Comparison of ENCODE assay signal across 13 mouse cellular contexts in genomic region chr15:59146586-59147085, GRCm38 (mm10).
DNase-seq lines count a peak whose midpoint lies in the region; ATAC-seq lines count a peak whose summit lies in the region.
"Had no signal": no experiment of that assay in that cellular context is flagged by ENCODE, and none has a peak within 500 bp of the region (broad histone marks: within the 10 kb centered on the region; RNA-seq: fewer than 3 reads in every experiment).

No protein-coding gene starts in this region.

- H3K9ac ChIP-seq in heart, embryonic 15.5 days, result no peak overlapping the region
- H3K9ac ChIP-seq: limb, embryonic 15.5 days; lung, embryonic 15.5 days; neural tube, embryonic 15.5 days had no signal

- no peak for DNase-seq in heart, postnatal 14 days
- DNase-seq in retina, postnatal 1 day, result peak; percentile 76
- DNase-seq in retina, embryonic 14.5 days (ENCODE audit: low spot score), result no peak
- peak; percentile 35 for DNase-seq in embryo, embryonic 9.5 days (ENCODE audit: extremely low spot score)
- peak; percentile 33 for DNase-seq in yolk sac, embryonic 10.5 days (ENCODE audit: low spot score)
- DNase-seq in urinary bladder, postnatal 25 days (ENCODE audit: low spot score), result no peak
- no peak for DNase-seq in adrenal gland, adult 8-10 months
- DNase-seq: adrenal gland, adult 2 months; kidney, postnatal 4 days had no signal

- WGBS in heart, embryonic 15.5 days, result 34% methylated on average over 9 of the region's 11 CpGs

- no peak overlapping the region for H3K4me2 ChIP-seq in heart, embryonic 15.5 days
- H3K4me2 ChIP-seq: limb, embryonic 15.5 days; lung, embryonic 15.5 days; neural tube, embryonic 15.5 days had no signal

- no peaks in the 10 kb centered on the region for H3K9me3 ChIP-seq in heart, embryonic 15.5 days (replicated peaks)
- H3K9me3 ChIP-seq: limb, embryonic 15.5 days; lung, embryonic 15.5 days; neural tube, embryonic 15.5 days had no signal

- H3K27ac ChIP-seq in heart, embryonic 15.5 days, result no peak overlapping the region
- H3K27ac ChIP-seq: limb, embryonic 15.5 days; neural tube, embryonic 15.5 days had no signal

- no peak overlapping the region for H3K4me3 ChIP-seq in heart, embryonic 15.5 days
- H3K4me3 ChIP-seq: limb, embryonic 15.5 days; lung, embryonic 15.5 days; neural tube, embryonic 15.5 days had no signal

- H3K27me3 ChIP-seq in heart, embryonic 15.5 days, result no peaks in the 10 kb centered on the region
- H3K27me3 ChIP-seq: limb, embryonic 15.5 days; lung, embryonic 15.5 days; neural tube, embryonic 15.5 days had no signal

- intact Hi-C loops in heart, postnatal 14 days (cut with DNase I), result no loop called here

- H3K4me1 ChIP-seq in heart, embryonic 15.5 days (replicated peaks), result peaks cover 9% of the 10 kb centered on the region; the same call in 1 of the 2 replicates
- H3K4me1 ChIP-seq: neural tube, embryonic 15.5 days had no signal

- H3K36me3 ChIP-seq in heart, embryonic 15.5 days, result no peaks in the 10 kb centered on the region
- H3K36me3 ChIP-seq: limb, embryonic 15.5 days; lung, embryonic 15.5 days; neural tube, embryonic 15.5 days had no signal

- 0 out of 2 replicates have a peak, but pooled peaks have one; percentile 31 for ATAC-seq in heart, embryonic 15.5 days (replicated peaks; ENCODE audit: insufficient number of reproducible peaks, insufficient read depth, low FRiP score, low read depth)

Comparison
In these comparisons a context has a peak if more than half of its experiments do, and no peak if none do; other contexts are left out.
1. DNase-seq: peak in retina, postnatal 1 day (single experiment), embryo, embryonic 9.5 days (single experiment) and yolk sac, embryonic 10.5 days (single experiment); none in heart, postnatal 14 days (0 of 2), retina, embryonic 14.5 days (single experiment), urinary bladder, postnatal 25 days (single experiment) and adrenal gland, adult 8-10 months (single experiment).